Mouse (Mus musculus): Measurements from ENCODE around the gene Slc17a4.

Slc17a4 gene

DNA sequence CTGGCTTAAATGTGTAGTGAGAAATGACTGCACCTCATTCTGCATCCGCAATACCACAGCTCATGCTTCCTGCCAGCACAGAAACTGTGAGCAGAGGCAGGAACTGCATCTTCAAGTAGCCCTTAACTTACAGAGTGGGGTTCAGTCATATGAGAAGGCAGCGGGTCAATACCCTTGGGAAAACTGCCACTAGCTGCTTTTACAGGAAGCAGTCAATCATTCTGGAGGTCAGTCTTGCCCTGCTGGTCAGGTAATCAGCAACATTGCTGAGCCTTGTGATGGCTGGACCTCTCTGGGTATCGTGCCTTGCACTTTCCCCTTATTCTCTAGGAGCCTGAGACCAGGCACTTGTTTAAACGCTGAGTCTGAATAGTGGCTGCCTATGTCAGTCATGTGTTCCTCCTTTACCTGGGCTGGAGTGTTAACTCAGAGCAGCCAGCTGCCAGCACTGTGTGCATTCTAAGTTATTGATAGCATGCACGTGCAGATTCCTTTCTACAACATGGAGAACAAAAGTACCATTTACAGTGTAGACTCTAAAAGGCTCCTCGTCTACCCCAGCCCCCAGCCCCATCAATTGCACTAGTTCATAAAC, 25.7 kb downstream of the Slc17a4 start:
- peak; percentile 32 for DNase-seq

DNA sequence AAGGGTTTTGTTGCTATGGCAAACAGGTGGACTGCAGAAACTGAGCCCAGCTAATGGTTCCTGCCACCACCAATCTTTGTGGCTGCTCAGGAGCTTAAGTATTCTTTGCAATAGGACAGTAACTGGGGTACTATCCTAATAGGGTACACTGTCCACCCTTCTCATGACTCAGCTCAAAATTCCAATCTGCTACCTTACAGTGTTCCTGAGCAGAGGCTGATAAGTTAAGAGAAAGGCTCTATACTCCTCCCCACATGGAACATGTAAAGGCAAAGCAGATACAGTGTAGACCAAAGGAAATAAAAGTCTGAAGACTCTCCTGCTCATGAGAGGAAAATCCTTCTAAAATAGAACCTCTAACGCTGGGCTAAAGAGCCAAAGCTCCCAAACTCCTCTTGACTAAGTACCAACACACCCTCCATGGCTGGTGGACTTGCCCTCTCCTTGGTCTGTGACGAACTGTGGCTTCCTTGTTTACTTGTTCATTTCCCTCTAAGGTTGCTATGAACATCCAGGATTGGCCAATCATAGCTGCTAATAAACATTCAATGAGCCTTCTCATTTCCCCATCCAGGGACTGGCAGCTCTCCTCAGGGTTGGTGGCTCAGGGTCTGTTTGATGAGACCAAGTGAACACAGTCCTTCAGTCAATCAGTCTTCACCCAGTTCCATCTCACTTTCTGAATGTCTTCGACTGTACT, 27.6 kb downstream of the Slc17a4 start:
- DNase-seq: no peak

DNA sequence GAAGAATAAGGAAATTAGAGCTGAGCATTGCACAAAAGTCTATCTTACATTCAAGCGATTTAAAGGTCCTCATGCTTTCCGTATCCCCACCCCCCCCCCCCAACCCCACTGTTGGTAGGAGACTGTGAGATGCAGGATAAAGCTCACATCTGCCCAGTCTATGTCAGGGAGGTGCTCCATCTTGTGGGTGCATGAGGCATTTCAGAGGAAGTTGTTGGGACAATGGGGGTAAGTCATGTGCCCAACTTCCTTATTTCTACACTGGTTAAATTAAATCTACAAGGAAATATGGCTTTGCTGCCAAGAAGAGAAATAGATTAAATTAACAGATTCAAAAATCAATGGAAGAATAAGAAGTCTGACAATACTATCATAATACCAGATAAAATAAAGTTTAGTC, 29.3 kb downstream of the Slc17a4 start:
- DNase-seq: peak; percentile 36

DNA sequence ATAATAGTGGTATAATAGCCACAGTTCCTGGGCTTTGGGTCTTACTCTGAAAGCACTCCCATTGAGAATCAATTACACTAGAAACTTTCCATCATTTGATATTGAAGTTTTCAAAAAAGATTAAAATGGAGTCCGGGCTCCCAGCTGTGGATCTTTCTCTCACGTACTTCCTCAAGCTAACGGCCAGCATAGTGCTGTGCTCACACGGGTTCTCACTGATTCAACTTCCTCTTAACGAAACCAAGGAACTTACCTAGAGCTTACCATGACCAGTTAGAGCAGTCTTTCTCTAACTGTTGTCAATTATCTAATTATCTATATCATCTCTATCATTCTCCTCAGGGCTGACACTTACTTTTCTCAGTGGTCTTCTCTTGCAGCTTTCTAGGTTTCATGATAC, 35.2 kb downstream of the Slc17a4 start:
- no peak for DNase-seq

DNA sequence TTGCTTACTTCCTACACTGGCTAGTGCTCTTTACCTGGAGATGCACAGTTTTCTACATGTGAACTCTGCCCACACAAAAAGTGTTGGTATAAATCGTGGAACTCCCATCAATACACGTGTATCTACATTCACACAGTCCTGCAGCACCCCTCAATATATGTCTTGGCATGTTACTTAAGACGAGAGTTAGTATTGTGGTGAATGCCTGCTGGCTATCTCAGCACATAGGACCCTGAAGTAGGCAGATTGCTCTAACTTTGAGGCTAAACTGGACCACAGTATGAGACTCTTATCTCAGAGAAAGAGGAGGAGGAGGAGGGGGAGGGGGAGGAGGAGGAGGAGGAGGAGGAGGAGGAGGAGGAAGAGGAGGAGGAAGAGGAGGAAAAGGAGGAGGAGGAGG, 35.7 kb downstream of the Slc17a4 start:
- DNase-seq: no peak

DNA sequence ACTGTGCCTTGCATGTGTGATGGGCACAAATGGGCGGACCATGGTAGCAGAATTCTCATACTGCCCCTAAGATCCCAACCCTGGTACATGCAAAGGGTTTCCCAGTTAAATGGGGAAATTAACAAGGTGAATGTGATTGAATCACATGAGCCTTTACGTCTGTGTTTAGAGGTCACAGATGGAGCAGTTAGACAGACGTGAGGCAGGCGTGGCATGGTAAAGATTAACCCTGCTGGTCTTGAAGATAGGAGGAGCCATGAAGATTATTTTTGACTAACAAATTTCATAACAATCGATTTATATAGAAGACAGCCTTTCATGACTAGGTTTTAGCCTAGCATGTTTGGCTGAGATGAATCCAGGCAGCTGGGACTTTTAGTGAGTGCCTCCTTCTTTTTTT, 41.7 kb downstream of the Slc17a4 start:
- DNase-seq: no peak

DNA sequence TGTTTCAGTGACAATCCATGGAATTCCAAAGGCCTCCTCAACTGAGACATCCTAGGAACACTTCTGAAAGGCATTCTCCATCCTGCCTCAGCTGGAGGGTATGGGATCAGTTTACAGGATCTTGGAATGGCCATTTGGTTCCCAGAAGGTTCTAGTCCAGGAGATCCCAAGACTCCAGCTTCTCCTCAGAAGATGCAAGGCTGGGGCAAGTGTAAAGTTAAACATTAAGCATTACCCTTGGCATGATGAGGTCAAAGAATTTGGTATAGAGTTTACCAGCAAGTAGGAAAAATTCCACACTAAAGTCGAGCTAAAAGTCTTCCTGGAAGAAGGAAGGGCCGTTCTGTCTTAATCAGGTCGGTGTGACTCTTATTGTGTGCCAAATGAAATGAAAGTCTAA, 44.8 kb downstream of the Slc17a4 start:
- DNase-seq: no peak

DNA sequence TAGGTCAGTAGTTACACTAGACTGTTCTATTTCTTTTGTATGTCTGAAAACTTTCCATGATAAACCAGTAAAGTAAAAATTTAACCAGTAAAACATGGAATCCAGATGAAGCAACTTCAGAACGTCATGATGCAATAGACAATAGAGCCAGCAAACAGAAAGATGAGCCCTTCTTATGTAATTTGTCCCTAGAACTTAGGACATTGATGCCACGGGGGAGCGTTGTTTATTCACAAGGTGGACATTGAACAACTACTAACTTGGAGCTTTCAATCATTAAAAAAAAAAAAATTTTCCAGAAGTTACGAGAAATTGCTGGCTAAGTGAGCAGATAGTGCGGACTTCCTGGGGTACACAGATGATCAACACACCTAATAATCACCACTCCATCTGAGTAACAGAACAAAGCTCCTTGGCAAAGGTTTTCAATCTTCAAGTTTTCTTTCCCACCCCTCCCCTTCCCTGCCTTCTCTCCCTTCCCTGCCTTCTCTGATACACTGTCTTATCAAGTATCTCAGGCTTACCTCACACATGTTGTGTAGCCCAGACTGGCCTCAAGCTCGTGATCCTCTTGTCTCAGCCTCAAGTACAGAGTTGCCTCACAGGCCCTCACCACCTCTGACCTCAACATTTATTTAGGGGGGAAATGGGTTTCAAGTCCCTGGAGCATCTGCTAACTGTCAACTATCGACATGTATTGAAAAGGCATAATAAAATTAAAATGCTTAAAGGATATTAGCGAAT, 45.8 kb downstream of the Slc17a4 start:
- DNase-seq: no peak

DNA sequence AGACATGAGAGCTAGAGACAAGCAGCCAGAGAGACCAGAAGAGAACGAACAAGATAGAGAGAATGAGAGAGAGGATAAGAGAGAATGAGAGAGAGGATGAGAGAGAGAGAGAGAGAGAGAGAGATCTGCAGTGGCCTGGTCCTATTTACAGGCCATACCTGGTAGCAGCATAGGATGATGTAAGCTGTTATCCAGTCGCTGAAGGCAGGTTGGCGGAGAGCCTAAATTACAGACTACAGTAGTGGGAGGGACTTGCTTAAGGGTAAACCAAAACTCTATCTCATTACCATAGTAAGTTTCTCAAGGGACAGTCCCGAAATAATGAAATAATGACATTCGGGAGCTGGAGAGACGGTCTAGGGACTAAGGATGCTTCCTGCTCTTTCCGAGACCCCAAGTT, 47.4 kb downstream of the Slc17a4 start, which contains the start of gene Slc17a1:
Slc17a1 (plus strand) TSS at position 346 of the 400 bp plus-strand sequence.
- no peak for DNase-seq

DNA sequence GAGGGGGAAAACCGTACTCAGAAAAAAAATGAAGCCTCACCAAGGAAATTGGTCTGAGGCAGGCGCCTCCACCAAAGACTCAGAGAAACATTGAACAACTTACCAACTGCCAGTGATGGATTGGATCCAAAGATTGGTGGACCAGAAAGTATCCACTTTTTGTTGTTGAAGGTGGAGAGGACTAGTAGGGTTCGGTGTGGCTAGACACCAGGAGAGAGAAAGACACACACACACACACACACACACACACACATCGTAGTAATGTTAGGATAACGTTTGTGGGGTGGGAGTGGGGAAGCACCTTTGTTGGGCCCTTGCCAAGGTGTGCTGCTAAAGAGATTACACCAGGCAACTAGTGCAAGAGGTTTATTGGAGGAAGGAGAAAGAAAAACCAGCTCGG, 47.8 kb downstream of the Slc17a4 start:
- no peak for DNase-seq

DNA sequence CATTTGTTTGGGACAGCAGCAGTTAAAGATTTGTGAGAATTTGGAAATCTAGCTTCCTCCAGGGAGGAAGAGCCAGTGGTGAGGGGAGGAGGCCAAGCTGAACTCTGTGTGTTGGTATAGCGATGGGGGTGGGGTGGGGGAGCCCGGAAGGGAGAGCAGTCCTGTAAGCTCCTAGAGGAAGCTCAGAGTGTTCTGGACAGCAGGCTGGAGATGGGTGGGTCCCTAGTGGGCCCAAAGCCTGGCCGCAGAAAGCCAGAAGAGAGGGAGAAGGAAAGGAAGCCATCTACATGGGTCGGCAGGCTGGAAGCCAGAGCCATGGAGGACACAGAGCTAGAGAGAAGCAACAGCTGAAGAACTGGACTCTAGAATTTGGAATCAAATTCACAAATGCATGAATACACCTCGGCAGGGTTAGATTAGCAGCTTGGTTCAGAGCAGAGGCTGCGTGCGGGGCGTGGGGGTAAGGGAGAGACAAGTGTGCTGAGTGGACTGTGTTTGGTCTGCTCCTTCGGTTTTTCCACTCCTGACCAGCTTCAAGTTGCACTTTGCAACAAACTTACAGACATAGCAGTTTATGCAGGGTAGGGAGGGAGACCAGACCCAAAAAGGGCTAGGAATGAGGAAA, 48.6 kb downstream of the Slc17a4 start:
- DNase-seq: peak; percentile 25

DNA sequence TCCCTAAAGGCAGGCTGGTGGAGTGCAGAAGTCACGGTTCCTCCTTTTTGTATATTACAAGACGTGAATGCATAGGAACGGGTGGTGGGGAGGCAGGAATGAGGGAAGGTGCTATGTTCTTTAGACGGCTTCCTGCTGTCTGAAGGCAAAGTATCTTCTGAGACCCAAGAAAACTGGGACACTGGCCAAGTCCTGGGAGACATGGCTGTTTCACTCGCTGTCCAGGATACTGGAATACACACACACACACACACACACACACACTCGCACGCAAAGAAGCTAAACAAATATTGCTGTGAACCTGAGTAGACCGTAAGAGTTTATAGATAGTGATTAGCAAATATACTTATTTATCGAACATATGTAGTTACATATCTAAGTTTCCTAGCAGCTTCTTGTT, 50.1 kb downstream of the Slc17a4 start:
- peak; percentile 58 for DNase-seq

DNA sequence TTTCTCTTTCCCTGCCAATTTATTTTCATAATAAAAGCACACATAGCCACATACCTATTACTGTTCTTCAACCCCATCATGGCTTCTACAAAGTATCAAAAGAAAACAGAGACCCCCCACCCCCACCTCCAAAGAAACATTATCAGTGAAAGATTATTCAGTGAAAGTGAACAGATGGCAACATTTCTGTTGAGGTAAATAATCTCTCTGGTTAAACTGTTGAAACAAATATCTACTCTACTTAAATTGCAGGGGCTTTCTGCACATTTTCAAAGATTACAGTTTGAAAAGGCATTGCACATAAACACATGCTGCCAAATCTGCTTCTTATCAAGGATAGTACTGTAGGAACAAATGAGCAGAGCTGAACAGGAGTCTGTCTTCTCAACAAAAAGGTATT, 53.0 kb downstream of the Slc17a4 start:
- DNase-seq: no peak

DNA sequence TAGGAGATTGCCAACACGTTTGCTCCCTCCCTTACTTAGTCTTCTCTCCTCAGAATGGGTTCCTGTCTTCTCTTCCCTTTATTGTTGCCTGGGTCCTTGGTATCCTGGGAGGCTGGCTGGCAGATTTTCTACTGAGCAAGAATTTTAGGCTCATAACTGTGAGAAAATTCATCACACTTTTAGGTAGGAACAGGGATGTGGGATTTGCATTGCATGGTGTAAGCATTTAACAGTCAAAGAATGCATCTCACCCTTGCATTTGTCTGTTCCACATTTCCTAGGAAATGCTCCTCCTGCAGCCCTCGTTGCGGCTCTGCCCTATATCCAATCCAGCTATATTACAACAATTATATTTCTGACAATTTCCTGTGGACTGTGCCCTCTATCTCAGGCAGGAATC, 58.4 kb downstream of the Slc17a4 start:
- DNase-seq: no peak

DNA sequence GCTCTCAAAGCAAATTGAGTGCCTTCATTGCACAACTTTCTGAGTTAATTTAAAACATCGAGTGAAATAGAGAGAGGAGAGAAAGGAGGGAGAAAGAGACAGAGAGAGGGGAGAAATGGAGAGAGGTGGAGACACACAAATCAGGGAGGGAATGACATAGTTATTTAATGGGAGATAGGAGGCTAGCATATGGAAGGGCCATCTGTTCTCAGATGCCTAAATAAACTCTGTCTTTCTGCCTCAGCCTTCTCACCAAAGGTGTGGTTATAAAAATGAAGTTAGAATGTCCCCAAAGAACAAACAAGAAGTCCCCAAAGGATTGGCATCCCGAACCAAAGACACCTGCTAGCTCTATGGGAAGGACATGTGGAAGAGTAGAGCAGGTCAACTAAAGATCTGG, 65.5 kb downstream of the Slc17a4 start:
- no peak for DNase-seq

Measured in kidney, postnatal 10 days (tissue).